Mouse (Mus musculus): ENCODE data around the gene Rpf1. TPM values are rescaled to one million over a fixed set of nuclear protein-coding genes. Genes with fewer than 3 reads are reported as not detected.
A peak's percentile ranks its signal among the peaks of the same experiment; 100 is the strongest.

Rpf1 gene
- total RNA-seq, 1 experiment from 2014 or later = 73.9 TPM

GRCm38 (mm10) chr3:146506711-146507110, 14.5 kb downstream of the Rpf1 start:
- ATAC-seq (ENCODE audit: extremely low read depth, insufficient number of reproducible peaks, low FRiP score, poor library complexity, severe bottlenecking) = no peak

- no peak for ATAC-seq (ENCODE audit: extremely low read depth, insufficient number of reproducible peaks, low FRiP score, poor library complexity, severe bottlenecking)
Observed at GRCm38 (mm10) chr3:146501601-146502123, 19.6 kb downstream of the Rpf1 start.

- no peak for ATAC-seq (ENCODE audit: extremely low read depth, insufficient number of reproducible peaks, low FRiP score, poor library complexity, severe bottlenecking)
Observed at GRCm38 (mm10) chr3:146500810-146501201, 20.4 kb downstream of the Rpf1 start.

- peak; percentile 44 for ATAC-seq (ENCODE audit: extremely low read depth, insufficient number of reproducible peaks, low FRiP score, poor library complexity, severe bottlenecking)
Observed at GRCm38 (mm10) chr3:146500003-146500809, 21.0 kb downstream of the Rpf1 start.

- ATAC-seq (ENCODE audit: extremely low read depth, insufficient number of reproducible peaks, low FRiP score, poor library complexity, severe bottlenecking) = peak; percentile 75
Observed at GRCm38 (mm10) chr3:146499431-146500002, 21.7 kb downstream of the Rpf1 start, which contains the start of the genes Spata1 and Gng5. Spata1 (minus strand) TSS chr3:146499753. Gng5 (plus strand) TSS chr3:146499807.

- ATAC-seq (ENCODE audit: extremely low read depth, insufficient number of reproducible peaks, low FRiP score, poor library complexity, severe bottlenecking) = no peak
Observed at GRCm38 (mm10) chr3:146498989-146499388, 22.2 kb downstream of the Rpf1 start.

- ATAC-seq (ENCODE audit: extremely low read depth, insufficient number of reproducible peaks, low FRiP score, poor library complexity, severe bottlenecking) = no peak
Observed at GRCm38 (mm10) chr3:146494941-146495340, 26.3 kb downstream of the Rpf1 start.

- no peak for ATAC-seq (ENCODE audit: extremely low read depth, insufficient number of reproducible peaks, low FRiP score, poor library complexity, severe bottlenecking)
Observed at GRCm38 (mm10) chr3:146486464-146486863, 34.8 kb downstream of the Rpf1 start.

GRCm38 (mm10) chr3:146482044-146482443, 39.2 kb downstream of the Rpf1 start:
- ATAC-seq (ENCODE audit: extremely low read depth, insufficient number of reproducible peaks, low FRiP score, poor library complexity, severe bottlenecking) = no peak

GRCm38 (mm10) chr3:146474428-146474827, 46.8 kb downstream of the Rpf1 start:
- ATAC-seq (ENCODE audit: extremely low read depth, insufficient number of reproducible peaks, low FRiP score, poor library complexity, severe bottlenecking) = no peak

GRCm38 (mm10) chr3:146473741-146474140, 47.5 kb downstream of the Rpf1 start:
- ATAC-seq (ENCODE audit: extremely low read depth, insufficient number of reproducible peaks, low FRiP score, poor library complexity, severe bottlenecking) = no peak

GRCm38 (mm10) chr3:146472657-146473056, 48.6 kb downstream of the Rpf1 start:
- ATAC-seq (ENCODE audit: extremely low read depth, insufficient number of reproducible peaks, low FRiP score, poor library complexity, severe bottlenecking) = no peak

GRCm38 (mm10) chr3:146469226-146469625, 52.0 kb downstream of the Rpf1 start:
- ATAC-seq (ENCODE audit: extremely low read depth, insufficient number of reproducible peaks, low FRiP score, poor library complexity, severe bottlenecking) = no peak

GRCm38 (mm10) chr3:146462939-146463338, 58.3 kb downstream of the Rpf1 start:
- ATAC-seq (ENCODE audit: extremely low read depth, insufficient number of reproducible peaks, low FRiP score, poor library complexity, severe bottlenecking) = no peak

Other genes starting within 250 kb of the Rpf1 start
- gene Ssx2ip, start 116.8 kb downstream of the Rpf1 start, total RNA-seq (2017) = 3.1 and 4.3 TPM in 2 replicates
- gene Ctbs, start 71.6 kb downstream of the Rpf1 start, total RNA-seq (2017) = 24.1 and 30.8 TPM in 2 replicates
- gene Spata1, start 21.7 kb downstream of the Rpf1 start, total RNA-seq (2017) = 34.6 and 35.1 TPM in 2 replicates
- gene Gng5, start 21.6 kb downstream of the Rpf1 start, total RNA-seq (2017) = 145 and 164 TPM in 2 replicates
- gene Uox, start 49.0 kb upstream of the Rpf1 start, total RNA-seq (2017) = not detected in 2 replicates
- not detected in 2 replicates for gene Dnase2b, start 94.2 kb upstream of the Rpf1 start, total RNA-seq (2017)
- 0.74 and 0.93 TPM in 2 replicates for gene 4930503B20Rik, start 129.9 kb upstream of the Rpf1 start, total RNA-seq (2017)
- not detected in 2 replicates for gene Samd13, start 164.2 kb upstream of the Rpf1 start, total RNA-seq (2017)